Mouse (Mus musculus) stomach, postnatal 0 days (tissue): Measurements from ENCODE around the gene Sowaha.

Experiments
- CTCF ChIP-seq: IDR thresholded peaks from 2 replicates; pipeline ENCODE4 v1.5.1; 2016; ENCODE audit warnings: antibody characterized with exemption, low read depth, mild to moderate bottlenecking, moderate library complexity
- EP300 ChIP-seq: optimal IDR thresholded peaks from 2 replicates; pipeline ENCODE3; 2016; ENCODE audit warnings: antibody characterized with exemption

GRCm38 (mm10) chr11:53495417-53495816 is 15.3 kb upstream of the Sowaha start:
- TF ChIP-seq CTCF = no peak
- no peak for TF ChIP-seq EP300
